Mouse (Mus musculus) embryonic facial prominence, embryonic 13.5 days (tissue): ENCODE data around the gene Rfx8. TPM values are rescaled to one million over a fixed set of nuclear protein-coding genes. Genes with fewer than 3 reads are reported as not detected.

Experiments used
- ATAC-seq: fragments of 200-750 bp; cut with Nextera tagmentation; 2 replicates; pipeline ENCODE4 v1.8.0; 2017; ENCODE audit warnings: low read depth; ENCODE audit not compliant: insufficient number of reproducible peaks, insufficient read depth, low FRiP score, low TSS enrichment
- H3K27ac ChIP-seq: fragments of 300-500 bp; sonication (generic); 2 replicates; pipeline ENCODE4 v1.5.1; 2015; ENCODE audit warnings: moderate library complexity, mild to moderate bottlenecking, inconsistent platforms
- H3K27me3 ChIP-seq: fragments of 300-500 bp; sonication (generic); 2 replicates; pipeline ENCODE4 v1.6.1; 2015; ENCODE audit warnings: mild to moderate bottlenecking, inconsistent platforms
- H3K36me3 ChIP-seq: fragments of 300-500 bp; sonication (generic); 2 replicates; pipeline ENCODE4 v1.6.1; 2015; ENCODE audit warnings: mild to moderate bottlenecking, inconsistent platforms
- H3K4me1 ChIP-seq: fragments of 300-500 bp; sonication (generic); 2 replicates; pipeline ENCODE4 v1.6.1; 2015; ENCODE audit warnings: inconsistent platforms
- H3K4me2 ChIP-seq: fragments of 300-500 bp; sonication (generic); 2 replicates; pipeline ENCODE4 v1.6.1; 2015; ENCODE audit warnings: moderate library complexity, mild to moderate bottlenecking, inconsistent platforms
- H3K4me3 ChIP-seq: fragments of 300-500 bp; sonication (generic); 2 replicates; pipeline ENCODE4 v1.5.1; 2015; ENCODE audit warnings: mild to moderate bottlenecking, inconsistent platforms
- H3K9ac ChIP-seq: fragments of 300-500 bp; sonication (generic); 2 replicates; pipeline ENCODE4 v1.6.1; 2015; ENCODE audit warnings: mild to moderate bottlenecking, inconsistent platforms
- H3K9me3 ChIP-seq: fragments of 300-500 bp; sonication (generic); 2 replicates; pipeline ENCODE4 v1.6.1; 2016; ENCODE audit warnings: inconsistent platforms
- WGBS: fragments of 180-500 bp; shearing (Covaris S2); methylation state at CpG from one replicate; pipeline ENCODE4 v1.1.7; 2015; ENCODE audit warnings: mixed read lengths; 5-methylcytosine and 5-hydroxymethylcytosine counted together
- polyA plus RNA-seq: library from polyadenylated mRNA; unstranded; fragments of >200 nt; fragmentation: Nextera tagmentation; extraction: Ambion mirVana; gene quantifications from 2 replicates; pipeline ENCODE4 v1.2.1, GENCODE M21; 2015

The Rfx8 gene
- polyA plus RNA-seq, 1 experiment from 2014 or later, result 2.1 TPM

DNA sequence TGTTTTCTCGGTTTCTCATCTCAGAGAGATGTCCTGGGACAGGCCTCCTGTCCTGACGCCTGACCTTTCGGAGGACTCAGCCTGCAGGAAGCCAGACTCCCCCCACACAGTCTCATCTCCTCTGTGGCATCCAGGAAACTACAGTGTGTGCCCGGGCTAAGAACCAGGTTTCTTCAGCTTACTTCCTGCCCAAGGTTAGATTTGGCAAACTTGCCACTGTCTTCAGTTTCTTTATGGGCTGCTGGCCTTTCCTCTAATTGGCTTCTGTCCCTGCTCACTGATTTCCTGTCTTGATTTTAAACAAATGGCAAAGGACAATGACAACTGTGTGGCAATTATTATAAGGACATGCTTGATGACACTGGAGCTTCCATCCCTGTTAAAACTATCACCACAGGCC is 10.2 kb downstream of the Rfx8 start:
- 72% methylated on average over 4 of the region's 4 CpGs for WGBS
- no peak for ATAC-seq
- no peaks in the 10 kb centered on the region for H3K27me3 ChIP-seq
- no peak overlapping the region for H3K4me2 ChIP-seq
- H3K9ac ChIP-seq, result no peak overlapping the region
- H3K27ac ChIP-seq, result no peak overlapping the region
- peaks cover 23% of the 10 kb centered on the region for H3K4me1 ChIP-seq
- H3K4me3 ChIP-seq, result no peak overlapping the region
- no peaks in the 10 kb centered on the region for H3K9me3 ChIP-seq
- no peaks in the 10 kb centered on the region for H3K36me3 ChIP-seq

DNA sequence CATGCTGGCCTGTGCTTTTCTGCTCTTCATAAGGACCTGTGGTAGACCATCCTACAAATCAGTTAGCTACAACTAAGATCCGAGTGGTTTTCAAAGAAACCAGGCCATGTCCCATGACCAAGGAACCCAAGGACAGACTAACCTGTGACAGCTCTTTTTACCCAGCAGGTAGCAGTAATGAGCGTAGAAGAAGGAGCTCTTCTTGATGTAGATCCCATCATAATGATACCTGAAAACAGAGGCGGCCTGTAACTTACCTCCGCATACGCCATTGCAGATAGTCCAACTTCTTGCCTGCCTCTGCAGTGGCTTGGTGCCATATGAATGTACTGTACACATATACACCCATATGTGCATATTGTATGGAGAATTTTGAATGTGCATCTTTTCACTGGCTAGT is 10.8 kb downstream of the Rfx8 start:
- no peak overlapping the region for H3K4me3 ChIP-seq
- H3K36me3 ChIP-seq, result no peaks in the 10 kb centered on the region
- H3K27me3 ChIP-seq, result no peaks in the 10 kb centered on the region
- WGBS, result 94% methylated on average over 5 of the region's 5 CpGs
- H3K9ac ChIP-seq, result no peak overlapping the region
- no peak for ATAC-seq
- no peak overlapping the region for H3K4me2 ChIP-seq
- H3K4me1 ChIP-seq, result peaks cover 23% of the 10 kb centered on the region
- no peak overlapping the region for H3K27ac ChIP-seq
- no peaks in the 10 kb centered on the region for H3K9me3 ChIP-seq

DNA sequence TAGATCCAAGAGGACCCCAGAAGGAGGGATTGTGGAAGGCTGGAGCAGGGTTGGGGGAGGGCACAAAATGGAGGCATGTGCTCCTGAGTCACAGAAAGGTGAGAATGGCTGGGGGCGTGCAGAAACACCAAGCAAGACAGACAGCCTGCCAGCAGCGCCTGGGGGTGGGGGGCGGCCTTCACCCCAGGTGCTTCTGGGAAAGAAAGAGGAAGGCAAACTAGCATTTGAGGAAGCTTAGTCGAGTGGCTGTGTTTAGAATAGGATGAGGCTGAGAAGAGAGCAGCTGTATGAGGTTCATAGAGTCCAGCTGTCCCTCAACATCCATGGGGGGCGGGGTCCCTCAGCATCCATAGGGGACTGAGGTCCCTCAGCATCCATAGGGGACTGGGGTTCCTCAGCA is 12.0 kb downstream of the Rfx8 start:
- no peak overlapping the region for H3K4me2 ChIP-seq
- no peak overlapping the region for H3K9ac ChIP-seq
- H3K27ac ChIP-seq, result no peak overlapping the region
- no peaks in the 10 kb centered on the region for H3K9me3 ChIP-seq
- H3K27me3 ChIP-seq, result no peaks in the 10 kb centered on the region
- H3K4me1 ChIP-seq, result peaks cover 14% of the 10 kb centered on the region
- H3K36me3 ChIP-seq, result no peaks in the 10 kb centered on the region
- no peak for ATAC-seq
- 94% methylated on average over 5 of the region's 5 CpGs for WGBS
- no peak overlapping the region for H3K4me3 ChIP-seq

DNA sequence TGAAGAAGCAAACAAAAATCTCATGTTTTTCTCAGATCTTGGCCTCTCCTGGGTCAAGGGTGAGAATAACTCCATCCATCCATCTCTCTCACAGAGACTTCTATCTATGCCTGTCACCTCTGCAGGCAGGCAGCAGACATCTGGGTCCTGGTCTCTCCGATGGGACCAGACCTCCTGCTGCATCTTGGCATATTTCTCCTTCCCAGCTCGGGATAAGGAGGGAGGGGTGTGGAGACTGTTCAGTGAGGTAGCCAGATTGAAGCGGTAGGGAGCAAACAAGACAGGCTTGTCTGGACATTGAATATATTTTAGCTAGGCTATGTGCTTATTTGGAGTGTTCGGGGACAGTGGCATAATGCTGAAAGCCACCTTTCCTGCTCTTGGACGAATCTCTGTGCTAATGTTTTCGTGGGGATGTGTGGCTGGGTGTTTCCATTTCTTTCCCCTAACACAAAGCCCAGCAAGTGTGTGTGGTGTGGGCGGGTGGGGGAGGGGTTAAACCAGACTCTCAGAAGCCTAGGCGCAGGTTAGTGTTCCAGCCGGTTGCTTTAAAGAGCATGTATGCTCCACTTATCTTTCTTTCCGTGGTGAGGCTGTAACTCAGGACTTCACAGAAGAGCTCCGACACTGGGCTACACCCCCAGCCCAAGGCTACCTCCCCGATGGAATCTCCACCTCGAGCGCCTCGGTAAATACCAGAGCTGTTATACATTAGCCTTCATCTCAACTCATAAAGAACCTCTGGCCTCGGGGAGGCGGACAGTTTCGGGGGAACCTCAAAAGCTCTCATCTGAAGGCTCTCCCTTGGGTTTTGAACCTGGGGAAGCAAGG is 18.4 kb downstream of the Rfx8 start:
- no peak overlapping the region for H3K4me3 ChIP-seq
- no peak overlapping the region; the same call in 1 of the 2 replicates for H3K9ac ChIP-seq
- no peaks in the 10 kb centered on the region for H3K27me3 ChIP-seq
- no peak for ATAC-seq
- H3K4me2 ChIP-seq, result peak overlapping the region; percentile 29; the same call in 1 of the 2 replicates
- peak overlapping the region; percentile 80 for H3K27ac ChIP-seq
- WGBS, result 10% methylated on average over 18 of the region's 18 CpGs
- H3K36me3 ChIP-seq, result no peaks in the 10 kb centered on the region
- peaks cover 58% of the 10 kb centered on the region for H3K4me1 ChIP-seq
- no peaks in the 10 kb centered on the region for H3K9me3 ChIP-seq

DNA sequence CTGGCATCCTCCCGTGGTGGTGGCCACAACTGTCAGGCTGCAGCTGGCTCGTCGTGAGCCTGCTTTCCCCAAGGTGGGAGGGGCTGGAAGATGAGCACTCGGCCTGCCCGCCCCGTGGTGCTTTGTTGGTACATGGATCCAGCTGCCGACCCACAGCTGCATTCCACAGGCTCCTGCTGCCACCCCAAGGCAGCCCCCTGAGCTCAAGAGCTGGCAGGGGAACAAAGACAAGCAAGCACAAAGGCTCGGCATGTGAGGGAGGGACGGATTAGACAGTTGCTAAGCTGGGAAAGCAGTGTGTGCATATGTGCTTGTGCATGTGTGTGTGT is 19.6 kb downstream of the Rfx8 start:
- Histone ChIP-seq H3K27ac (peak overlapping the region; percentile 80), H3K9ac (peak overlapping the region; percentile 6), H3K4me3 (no peak overlapping the region), H3K4me2 (peak overlapping the region; percentile 44), H3K4me1 (peaks cover 61% of the 10 kb centered on the region), H3K27me3 (no peaks in the 10 kb centered on the region), H3K36me3 (no peaks in the 10 kb centered on the region), H3K9me3 (no peaks in the 10 kb centered on the region)
- WGBS, result under 1% methylated on average over 9 of the region's 9 CpGs
- peak; percentile 75 for ATAC-seq

DNA sequence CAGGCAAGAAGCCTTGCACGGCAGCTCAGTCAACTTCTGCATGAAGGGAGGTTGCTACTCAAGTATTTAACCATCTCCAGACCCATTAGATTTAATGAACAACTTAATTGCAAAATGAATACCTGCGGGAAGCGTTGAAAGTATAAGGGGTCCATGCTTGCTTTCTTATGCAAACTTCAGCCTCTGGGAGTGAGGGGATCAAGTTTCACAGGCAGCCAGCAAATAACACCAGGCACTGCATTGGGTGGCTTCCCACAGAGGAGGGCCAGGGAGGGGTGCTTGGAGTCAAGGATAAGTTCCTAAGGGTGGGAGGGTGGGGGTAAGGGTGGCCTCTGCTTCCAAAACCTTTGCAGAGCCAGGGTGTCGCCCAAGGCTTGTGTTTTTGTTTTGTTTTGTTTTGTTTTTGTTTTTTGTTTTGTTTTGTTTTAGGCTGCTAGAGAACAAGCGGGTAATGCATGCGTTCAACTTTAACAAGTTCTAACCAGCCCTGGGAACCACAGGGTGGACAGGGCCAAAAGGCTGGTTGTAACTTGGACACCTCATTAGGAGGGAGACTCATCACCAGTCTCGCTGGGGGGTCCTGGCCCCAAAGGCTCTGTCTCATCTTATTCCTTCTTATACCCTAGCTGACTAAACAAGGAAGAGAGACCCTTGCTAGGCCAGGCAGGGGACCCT is 20.1 kb downstream of the Rfx8 start:
- peak; percentile 61; the same call in 1 of the 2 replicates for ATAC-seq
- no peaks in the 10 kb centered on the region for H3K27me3 ChIP-seq
- WGBS, result 11% methylated on average over 7 of the region's 7 CpGs
- no peak overlapping the region for H3K4me3 ChIP-seq
- peak overlapping the region; percentile 6 for H3K9ac ChIP-seq
- H3K36me3 ChIP-seq, result no peaks in the 10 kb centered on the region
- peak overlapping the region; percentile 44 for H3K4me2 ChIP-seq
- H3K9me3 ChIP-seq, result no peaks in the 10 kb centered on the region
- peaks cover 61% of the 10 kb centered on the region for H3K4me1 ChIP-seq
- peak overlapping the region; percentile 80 for H3K27ac ChIP-seq

DNA sequence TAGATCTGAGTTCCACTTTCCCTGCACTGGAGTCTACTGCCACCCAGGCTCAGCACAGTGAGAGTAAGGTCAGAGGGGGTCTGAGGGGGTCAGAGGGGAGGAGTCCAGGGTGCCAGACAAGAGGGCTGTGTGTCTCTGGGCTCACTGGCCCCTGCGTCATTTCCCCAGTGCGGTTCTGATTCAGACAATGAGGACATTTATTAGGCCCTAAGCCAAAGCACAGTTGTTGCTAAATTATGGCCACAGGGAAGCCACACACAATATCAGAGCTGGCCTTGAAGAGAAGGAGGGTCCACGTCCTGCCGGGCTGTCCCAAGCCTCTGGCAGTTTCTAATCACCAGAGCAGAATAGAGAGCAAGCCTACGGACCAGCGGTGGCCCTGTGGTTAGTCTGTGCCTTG is 22.3 kb downstream of the Rfx8 start:
- ATAC-seq, result no peak
- no peak overlapping the region for H3K9ac ChIP-seq
- no peaks in the 10 kb centered on the region for H3K9me3 ChIP-seq
- no peak overlapping the region for H3K4me3 ChIP-seq
- peaks cover 71% of the 10 kb centered on the region for H3K4me1 ChIP-seq
- WGBS, result 41% methylated on average over 6 of the region's 6 CpGs
- no peak overlapping the region for H3K4me2 ChIP-seq
- no peaks in the 10 kb centered on the region for H3K27me3 ChIP-seq
- no peak overlapping the region for H3K27ac ChIP-seq
- no peaks in the 10 kb centered on the region for H3K36me3 ChIP-seq

DNA sequence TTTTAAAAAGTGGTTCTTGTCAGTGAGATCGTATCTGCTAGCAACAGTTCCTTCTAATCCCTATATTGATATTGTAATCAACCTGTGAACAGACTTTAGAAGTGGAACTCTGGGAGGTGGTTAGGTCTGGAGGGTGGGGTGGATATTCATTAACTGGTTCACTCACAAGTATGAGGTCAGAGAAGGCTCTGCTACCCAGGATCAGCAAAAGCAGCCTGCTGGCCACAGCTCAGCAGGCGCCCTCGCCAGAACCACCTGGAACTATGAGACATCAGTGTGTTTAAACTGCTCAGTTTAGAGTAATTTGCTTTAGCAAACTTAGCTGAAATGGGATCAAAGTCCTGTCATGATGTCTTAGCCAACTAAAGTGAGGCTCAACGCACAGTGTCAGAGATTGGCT is 25.6 kb downstream of the Rfx8 start:
- H3K9ac ChIP-seq, result no peak overlapping the region
- H3K4me3 ChIP-seq, result no peak overlapping the region
- no peak overlapping the region for H3K4me2 ChIP-seq
- H3K9me3 ChIP-seq, result no peaks in the 10 kb centered on the region
- H3K27ac ChIP-seq, result no peak overlapping the region
- H3K27me3 ChIP-seq, result no peaks in the 10 kb centered on the region
- 53% methylated on average over 4 of the region's 4 CpGs for WGBS
- no peak for ATAC-seq
- no peaks in the 10 kb centered on the region for H3K36me3 ChIP-seq
- H3K4me1 ChIP-seq, result peaks cover 43% of the 10 kb centered on the region

DNA sequence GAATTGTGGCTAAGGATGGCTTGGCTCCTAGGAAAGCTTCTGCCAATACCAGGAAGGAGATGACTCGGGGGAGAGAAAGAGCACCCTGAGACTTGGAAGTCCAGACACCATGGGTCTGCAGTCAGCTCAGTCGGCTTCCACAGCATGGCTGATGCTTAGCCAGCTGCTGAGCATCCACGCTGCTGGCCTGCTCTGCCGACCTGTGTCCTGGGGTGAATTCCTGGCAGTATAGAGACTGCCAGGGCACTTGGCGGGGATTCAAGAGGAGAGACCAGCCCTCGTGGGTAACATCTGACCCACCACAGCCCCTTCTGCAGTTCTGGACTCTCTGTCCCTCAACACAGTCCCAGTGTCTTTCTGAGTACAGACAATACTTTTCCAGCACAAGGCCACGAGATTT is 26.0 kb downstream of the Rfx8 start:
- Histone ChIP-seq H3K27me3 (no peaks in the 10 kb centered on the region), H3K9ac (no peak overlapping the region), H3K4me1 (peaks cover 39% of the 10 kb centered on the region), H3K4me2 (no peak overlapping the region), H3K4me3 (no peak overlapping the region), H3K9me3 (no peaks in the 10 kb centered on the region), H3K36me3 (no peaks in the 10 kb centered on the region), H3K27ac (no peak overlapping the region)
- WGBS, result 56% methylated on average over 7 of the region's 7 CpGs
- ATAC-seq, result no peak

DNA sequence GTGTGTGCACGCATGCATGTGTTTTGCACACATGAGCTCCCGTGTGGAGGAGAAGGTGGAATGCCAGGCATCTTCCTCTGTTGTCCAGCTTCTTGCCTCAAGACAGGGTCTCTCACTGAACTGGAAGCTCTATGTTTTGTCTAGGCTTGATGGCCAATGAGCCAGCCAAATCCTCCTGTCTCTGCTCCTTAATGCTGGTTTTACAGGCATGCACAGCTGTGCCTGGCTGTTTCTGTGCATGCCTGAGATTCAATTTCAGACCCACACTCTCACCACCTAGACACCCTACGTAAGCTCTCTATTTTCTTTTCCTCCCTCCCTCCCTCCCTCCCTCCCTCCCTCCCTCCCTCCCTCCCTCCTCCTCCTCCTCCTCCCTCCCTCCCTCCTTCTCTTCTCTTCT is 28.8 kb downstream of the Rfx8 start:
- Histone ChIP-seq H3K36me3 (no peaks in the 10 kb centered on the region), H3K9me3 (no peaks in the 10 kb centered on the region), H3K4me2 (no peak overlapping the region), H3K4me3 (no peak overlapping the region), H3K9ac (no peak overlapping the region), H3K4me1 (peaks cover 34% of the 10 kb centered on the region), H3K27ac (no peak overlapping the region), H3K27me3 (no peaks in the 10 kb centered on the region)
- ATAC-seq, result no peak
- WGBS, result 63% methylated on average over 3 of the region's 3 CpGs

DNA sequence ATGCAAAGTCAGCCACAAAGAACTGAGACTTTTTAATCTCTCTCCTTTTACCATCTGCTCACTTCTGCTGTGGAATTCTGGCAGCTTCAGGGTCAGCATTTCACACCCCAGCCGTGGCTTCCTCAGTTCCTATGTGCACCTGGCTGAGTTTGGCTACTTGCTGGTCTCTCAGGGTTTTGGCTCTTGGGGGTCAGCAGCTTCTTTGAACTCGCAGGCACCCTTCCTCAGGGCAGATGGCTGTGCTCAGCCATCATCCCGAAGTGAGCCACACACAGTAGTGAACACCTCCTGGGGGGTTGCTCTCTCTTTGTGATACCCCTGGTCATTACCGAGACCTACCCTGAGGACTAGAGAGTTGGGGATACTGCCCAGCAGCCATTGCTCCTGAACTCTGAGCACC is 29.7 kb downstream of the Rfx8 start:
- Histone ChIP-seq H3K4me1 (peaks cover 32% of the 10 kb centered on the region), H3K9me3 (no peaks in the 10 kb centered on the region), H3K36me3 (no peaks in the 10 kb centered on the region), H3K4me2 (no peak overlapping the region), H3K9ac (no peak overlapping the region), H3K27ac (no peak overlapping the region), H3K4me3 (no peak overlapping the region), H3K27me3 (no peaks in the 10 kb centered on the region)
- no peak for ATAC-seq
- 49% methylated on average over 4 of the region's 4 CpGs for WGBS

DNA sequence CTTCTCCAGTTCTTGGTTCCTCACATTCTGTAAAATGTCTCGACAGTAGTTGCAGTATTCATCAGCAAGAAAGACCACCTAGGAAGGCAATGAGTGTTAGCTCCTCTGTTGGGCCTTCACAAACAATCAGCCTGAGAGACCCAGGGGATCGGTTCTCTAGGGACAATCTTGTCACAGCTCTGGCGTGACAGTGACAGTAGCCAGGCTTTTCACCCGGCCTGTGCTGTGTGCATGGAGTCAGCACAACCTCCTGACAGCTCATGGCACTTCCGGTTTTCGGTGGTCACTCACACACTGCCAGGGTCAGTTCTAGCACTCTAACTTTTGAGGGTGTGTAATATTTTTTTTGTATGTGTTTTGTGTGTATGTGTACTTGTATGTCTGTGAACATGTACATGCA is 32.2 kb downstream of the Rfx8 start:
- WGBS, result 77% methylated on average over 6 of the region's 6 CpGs
- Histone ChIP-seq H3K4me3 (no peak overlapping the region), H3K9ac (no peak overlapping the region)

More for the DNA sequence above, 32.2 kb downstream of the Rfx8 start:
- H3K27me3 ChIP-seq, result no peaks in the 10 kb centered on the region
- H3K36me3 ChIP-seq, result no peaks in the 10 kb centered on the region
- H3K4me1 ChIP-seq, result peaks cover 16% of the 10 kb centered on the region
- H3K4me2 ChIP-seq, result no peak overlapping the region
- ATAC-seq, result no peak
- H3K27ac ChIP-seq, result no peak overlapping the region
- H3K9me3 ChIP-seq, result no peaks in the 10 kb centered on the region
